Mouse (Mus musculus) liver, postnatal 0 days (tissue): ENCODE measurements around the gene Senp1. TPM values are rescaled to one million over a fixed set of nuclear protein-coding genes. Genes with fewer than 3 reads are reported as not detected.

Experiments
- ATAC-seq: fragments of 200-750 bp; cut with Nextera tagmentation; 2 replicates; pipeline ENCODE4 v1.8.0; 2017; ENCODE audit warnings: mild to moderate bottlenecking, moderate library complexity
- DNase-seq: peaks from one replicate; pipeline ENCODE4 v3.0.0-alpha.2; 2016
- H3K27ac ChIP-seq: fragments of 300-500 bp; sonication (generic); 2 replicates; pipeline ENCODE4 v1.5.1; 2014; ENCODE audit warnings: antibody characterized with exemption, moderate library complexity, mild to moderate bottlenecking, low read depth
- H3K27me3 ChIP-seq: fragments of 300-500 bp; sonication (generic); 2 replicates; pipeline ENCODE4 v1.6.1; 2014; ENCODE audit warnings: low read length, control low read depth, mixed read lengths; ENCODE audit not compliant: insufficient read depth
- H3K36me3 ChIP-seq: fragments of 300-500 bp; sonication (generic); replicated peaks from 2 replicates; pipeline ENCODE4 v1.6.1; 2014; ENCODE audit warnings: mild to moderate bottlenecking, control low read depth, low read length, moderate library complexity, mixed read lengths; ENCODE audit not compliant: insufficient read depth
- H3K4me1 ChIP-seq: fragments of 300-500 bp; sonication (generic); 2 replicates; pipeline ENCODE4 v1.6.1; 2014; ENCODE audit warnings: antibody characterized with exemption, mild to moderate bottlenecking, control low read depth; ENCODE audit not compliant: insufficient read depth
- H3K4me2 ChIP-seq: fragments of 300-500 bp; sonication (generic); 2 replicates; pipeline ENCODE4 v1.6.1; 2014; ENCODE audit warnings: low read depth, mild to moderate bottlenecking, low read length, moderate library complexity, mixed read lengths
- H3K4me3 ChIP-seq: fragments of 300-500 bp; sonication (generic); 2 replicates; pipeline ENCODE4 v1.5.1; 2014; ENCODE audit warnings: low read depth, low read length
- H3K9ac ChIP-seq: fragments of 300-500 bp; sonication (generic); replicated peaks from 2 replicates; pipeline ENCODE4 v1.6.1; 2014; ENCODE audit warnings: mild to moderate bottlenecking, moderate library complexity
- H3K9me3 ChIP-seq: fragments of 300-500 bp; sonication (generic); 2 replicates; pipeline ENCODE4 v1.6.1; 2016; ENCODE audit warnings: mild to moderate bottlenecking, control low read depth, low read length, mixed read lengths
- CTCF ChIP-seq: sonication (generic); IDR thresholded peaks from 2 replicates; pipeline ENCODE4 v1.5.1; 2016; ENCODE audit warnings: antibody characterized with exemption, low read depth
- EP300 ChIP-seq: IDR thresholded peaks from 2 replicates; pipeline ENCODE4 v1.6.1; 2016; ENCODE audit warnings: antibody characterized with exemption, low read depth, mild to moderate bottlenecking
- WGBS: fragments of 180-500 bp; shearing (Covaris S2); extraction: QIAGEN DNeasy Blood & Tissue Kit; methylation state at CpG from one replicate; pipeline ENCODE4 v1.1.7; 2014; ENCODE audit not compliant: insufficient replicate concordance; 5-methylcytosine and 5-hydroxymethylcytosine counted together
- polyA plus RNA-seq: library from polyadenylated mRNA; unstranded; fragments of >200 nt; fragmentation: Nextera tagmentation; extraction: Ambion mirVana; gene quantifications from 2 replicates; pipeline ENCODE4 v1.2.1, GENCODE M21; 2015

Gene Senp1
- polyA plus RNA-seq, 1 experiment from 2014 or later: 6.7 TPM

DNA sequence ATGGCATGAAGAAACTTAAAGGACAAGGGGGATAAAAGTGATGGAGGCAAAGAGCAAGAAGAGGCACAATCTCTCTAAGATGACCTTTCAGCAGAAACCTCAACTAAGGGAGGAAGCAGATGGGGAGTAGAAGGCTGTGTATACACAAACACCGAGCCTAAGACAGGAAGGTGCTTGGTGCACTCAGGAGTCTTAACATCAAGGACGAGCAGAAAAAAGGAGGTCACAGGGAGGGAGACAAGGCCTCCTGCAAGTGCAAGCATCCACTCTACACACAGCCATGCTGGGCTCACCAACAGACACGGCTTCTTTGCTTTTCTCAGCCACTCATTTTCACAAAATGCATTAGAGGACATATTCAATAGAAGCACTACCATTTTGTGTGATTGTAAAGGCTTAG is 26.1 kb downstream of the Senp1 start:
- Histone ChIP-seq H3K27ac (no peak overlapping the region), H3K9ac (no peak overlapping the region), H3K27me3 (no peaks in the 10 kb centered on the region), H3K4me2 (no peak overlapping the region), H3K36me3 (peaks cover 74% of the 10 kb centered on the region), H3K4me1 (no peaks in the 10 kb centered on the region), H3K9me3 (no peaks in the 10 kb centered on the region), H3K4me3 (no peak overlapping the region)
- WGBS: 65% methylated on average over 3 of the region's 3 CpGs
- no peak for DNase-seq
- TF ChIP-seq EP300 (no peak), CTCF (no peak)
- no peak for ATAC-seq

DNA sequence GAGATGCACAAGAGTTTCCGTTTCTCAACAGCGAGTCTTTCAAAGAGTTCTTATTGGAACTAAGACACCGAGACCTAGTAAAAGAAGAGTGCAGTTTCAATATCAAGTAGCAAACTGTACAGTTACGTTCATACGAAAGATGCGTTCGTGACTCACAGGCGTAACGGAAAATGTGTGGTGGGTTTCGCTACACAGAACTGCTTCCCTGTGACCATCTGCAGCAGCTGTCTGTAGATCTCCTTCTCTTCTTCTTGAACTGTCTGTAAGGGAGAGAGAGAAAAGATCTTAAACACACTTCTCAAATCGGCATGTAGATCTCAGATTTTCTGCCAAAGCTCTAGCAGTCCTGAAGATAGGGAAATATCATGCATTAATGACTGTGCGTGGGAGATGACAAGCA is 26.9 kb downstream of the Senp1 start:
- TF ChIP-seq CTCF: no peak
- TF ChIP-seq EP300: no peak
- Histone ChIP-seq H3K9ac (no peak overlapping the region), H3K4me3 (no peak overlapping the region), H3K4me1 (no peaks in the 10 kb centered on the region), H3K27me3 (no peaks in the 10 kb centered on the region), H3K27ac (no peak overlapping the region), H3K9me3 (no peaks in the 10 kb centered on the region), H3K4me2 (no peak overlapping the region), H3K36me3 (peaks cover 76% of the 10 kb centered on the region)
- 88% methylated on average over 12 of the region's 12 CpGs for WGBS
- DNase-seq: no peak
- ATAC-seq: no peak

DNA sequence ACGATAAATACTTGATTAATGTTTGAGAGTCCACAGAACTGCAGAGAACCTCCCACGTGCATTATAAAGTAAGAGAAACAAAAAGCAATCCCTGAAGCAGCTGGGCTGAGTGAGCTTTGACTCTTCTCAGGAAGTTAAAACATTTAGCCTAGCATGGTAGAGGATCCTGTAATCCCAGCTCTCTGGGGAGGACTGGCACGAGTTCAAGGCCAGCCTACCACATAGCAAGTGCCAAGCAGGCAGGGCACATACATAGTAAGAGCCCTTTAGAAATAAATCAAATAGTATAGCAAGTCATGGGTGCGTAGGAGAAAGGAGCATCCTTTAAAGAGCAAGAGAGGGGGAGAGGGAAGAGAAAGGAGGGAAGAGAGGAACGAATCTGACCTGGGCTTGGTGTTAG is 27.7 kb downstream of the Senp1 start:
- peaks cover 82% of the 10 kb centered on the region for H3K36me3 ChIP-seq
- H3K9me3 ChIP-seq: no peaks in the 10 kb centered on the region
- H3K4me2 ChIP-seq: no peak overlapping the region
- H3K4me1 ChIP-seq: no peaks in the 10 kb centered on the region
- no peak for ATAC-seq
- no peaks in the 10 kb centered on the region for H3K27me3 ChIP-seq
- no peak overlapping the region for H3K27ac ChIP-seq
- H3K4me3 ChIP-seq: no peak overlapping the region
- 92% methylated on average over 5 of the region's 5 CpGs for WGBS
- DNase-seq: no peak
- TF ChIP-seq EP300 (no peak), CTCF (no peak)
- no peak overlapping the region for H3K9ac ChIP-seq

GRCm38 (mm10) chr15:98055246-98055645 is 38.3 kb downstream of the Senp1 start:
- DNase-seq (peak; percentile 30), ATAC-seq (no peak)
- no peaks in the 10 kb centered on the region for H3K4me1 ChIP-seq
- H3K4me3 ChIP-seq: no peak overlapping the region
- peaks cover 74% of the 10 kb centered on the region for H3K36me3 ChIP-seq
- H3K27me3 ChIP-seq: no peaks in the 10 kb centered on the region
- 44% methylated on average over 5 of the region's 5 CpGs for WGBS
- H3K9me3 ChIP-seq: no peaks in the 10 kb centered on the region
- no peak overlapping the region for H3K9ac ChIP-seq
- TF ChIP-seq CTCF (peak; percentile 68), EP300 (no peak)
- H3K4me2 ChIP-seq: no peak overlapping the region
- H3K27ac ChIP-seq: no peak overlapping the region

DNA sequence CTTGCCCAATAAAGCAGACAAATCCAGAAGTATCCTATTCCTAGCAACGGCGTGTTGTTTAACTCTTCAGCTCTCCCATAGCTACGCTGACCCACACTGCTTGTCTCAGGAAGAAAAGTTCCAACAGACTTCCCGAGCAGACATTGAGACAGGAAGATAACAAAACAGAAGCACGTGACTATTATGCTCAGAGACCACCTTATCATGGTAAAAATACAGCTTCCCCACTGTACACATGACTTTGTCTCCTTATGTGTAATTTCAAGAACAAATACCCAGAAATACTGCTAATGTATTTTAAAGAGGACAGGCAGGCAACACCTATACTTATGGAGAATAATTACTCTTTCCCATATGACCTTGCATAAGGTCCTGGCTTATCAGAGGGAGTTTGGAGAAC is 41.9 kb downstream of the Senp1 start:
- TF ChIP-seq CTCF: no peak
- no peak for TF ChIP-seq EP300
- Histone ChIP-seq H3K9ac (no peak overlapping the region), H3K4me2 (no peak overlapping the region), H3K27ac (no peak overlapping the region), H3K4me3 (no peak overlapping the region), H3K4me1 (no peaks in the 10 kb centered on the region), H3K9me3 (no peaks in the 10 kb centered on the region), H3K36me3 (peaks cover 75% of the 10 kb centered on the region), H3K27me3 (no peaks in the 10 kb centered on the region)
- DNase-seq (no peak), ATAC-seq (no peak)
- WGBS: 64% methylated on average over 5 of the region's 5 CpGs

- Histone ChIP-seq H3K4me2 (no peak overlapping the region), H3K36me3 (peaks cover 78% of the 10 kb centered on the region), H3K9me3 (no peaks in the 10 kb centered on the region), H3K27me3 (no peaks in the 10 kb centered on the region), H3K9ac (no peak overlapping the region), H3K27ac (no peak overlapping the region), H3K4me3 (no peak overlapping the region), H3K4me1 (no peaks in the 10 kb centered on the region)
- TF ChIP-seq CTCF (no peak), EP300 (no peak)
- WGBS: 87% methylated on average over 13 of the region's 13 CpGs
- DNase-seq (no peak), ATAC-seq (no peak)
Observed at GRCm38 (mm10) chr15:98048918-98049700, 44.4 kb downstream of the Senp1 start.
